Mouse (Mus musculus) bone marrow, adult 2 months (tissue): Measurements from ENCODE around the gene Proca1.

ENCODE experiments used
- CTCF ChIP-seq: fragments of 200-500 bp; IDR thresholded peaks from 2 replicates; pipeline ENCODE4 v1.5.1; 2011; ENCODE audit warnings: low read length, control low read depth; ENCODE audit not compliant: control insufficient read depth, insufficient read depth
- POLR2A ChIP-seq: fragments of 200-500 bp; IDR thresholded peaks from 2 replicates; pipeline ENCODE4 v1.6.1; 2011; ENCODE audit warnings: low read depth, mild to moderate bottlenecking, control low read depth, low read length, borderline replicate concordance; ENCODE audit not compliant: control insufficient read depth

DNA sequence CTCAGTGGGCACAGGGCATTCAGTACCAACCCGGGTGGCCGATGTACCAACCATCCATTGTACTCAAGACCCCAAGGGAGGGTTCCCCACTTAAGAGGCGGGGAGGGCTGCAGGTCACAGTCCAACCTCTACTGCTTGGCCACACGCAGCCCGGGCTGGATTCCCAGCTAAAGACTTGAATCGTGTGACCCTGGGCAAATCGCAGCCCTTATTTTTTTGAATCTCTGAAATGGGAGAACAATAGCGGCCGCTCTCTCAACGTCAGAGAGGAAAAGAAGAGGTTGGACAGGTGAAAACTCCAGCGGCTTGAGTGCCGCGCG, 28.6 kb upstream of the Proca1 start:
- TF ChIP-seq CTCF, result no peak
- no peak for TF ChIP-seq POLR2A
